Mouse (Mus musculus) heart, postnatal 0 days (tissue): ENCODE data around the gene Itgb3. TPM values are rescaled to one million over a fixed set of nuclear protein-coding genes. Genes with fewer than 3 reads are reported as not detected.

Experiments
- ATAC-seq: fragments of 200-750 bp; cut with Nextera tagmentation; 2 replicates; pipeline ENCODE4 v1.8.0; 2017; ENCODE audit warnings: low read depth, moderate number of reproducible peaks, moderate library complexity; ENCODE audit not compliant: insufficient read depth
- DNase-seq: peaks from one replicate; pipeline ENCODE4 v3.0.0-alpha.2; 2016; ENCODE audit warnings: low spot score
- H3K27ac ChIP-seq: fragments of 300-500 bp; sonication (generic); 2 replicates; pipeline ENCODE4 v1.5.1; 2014; ENCODE audit warnings: low read depth, mild to moderate bottlenecking
- H3K27me3 ChIP-seq: fragments of 300-500 bp; sonication (generic); 2 replicates; pipeline ENCODE4 v1.6.1; 2014; ENCODE audit warnings: low read length, mixed read lengths; ENCODE audit not compliant: control insufficient read depth, insufficient read depth
- H3K36me3 ChIP-seq: fragments of 300-500 bp; sonication (generic); replicated peaks from 2 replicates; pipeline ENCODE4 v1.6.1; 2014; ENCODE audit warnings: low read length, mixed read lengths; ENCODE audit not compliant: control insufficient read depth, insufficient read depth
- H3K4me1 ChIP-seq: fragments of 300-500 bp; sonication (generic); 2 replicates; pipeline ENCODE4 v1.6.1; 2014; ENCODE audit warnings: antibody characterized with exemption; ENCODE audit not compliant: control insufficient read depth, insufficient read depth
- H3K4me2 ChIP-seq: fragments of 300-500 bp; sonication (generic); 2 replicates; pipeline ENCODE4 v1.6.1; 2014; ENCODE audit warnings: low read depth, mild to moderate bottlenecking, low read length, moderate library complexity
- H3K4me3 ChIP-seq: fragments of 300-500 bp; sonication (generic); 2 replicates; pipeline ENCODE4 v1.5.1; 2014; ENCODE audit warnings: low read depth, low read length
- H3K9ac ChIP-seq: fragments of 300-500 bp; sonication (generic); replicated peaks from 2 replicates; pipeline ENCODE4 v1.6.1; 2014; ENCODE audit warnings: low read depth, low read length, mixed read lengths
- H3K9me3 ChIP-seq: fragments of 300-500 bp; sonication (generic); replicated peaks from 2 replicates; pipeline ENCODE4 v1.6.1; 2016; ENCODE audit warnings: low read length; ENCODE audit not compliant: control insufficient read depth
- CTCF ChIP-seq: IDR thresholded peaks from 2 replicates; pipeline ENCODE4 v1.5.1; 2016; ENCODE audit warnings: antibody characterized with exemption, control low read depth, low read depth
- EP300 ChIP-seq: IDR thresholded peaks from 2 replicates; pipeline ENCODE4 v1.6.1; 2016; ENCODE audit warnings: antibody characterized with exemption, low read depth
- WGBS: fragments of 180-500 bp; shearing (Covaris S2); extraction: QIAGEN DNeasy Blood & Tissue Kit; methylation state at CpG from one replicate; pipeline ENCODE4 v1.1.7; 2014; 5-methylcytosine and 5-hydroxymethylcytosine counted together
- polyA plus RNA-seq: library from polyadenylated mRNA; unstranded; fragments of >200 nt; fragmentation: Nextera tagmentation; extraction: Ambion mirVana; gene quantifications from 2 replicates; pipeline ENCODE4 v1.2.1, GENCODE M21; 2015
- total RNA-seq: library from RNA; depleted of rRNA; stranded (reverse); fragments of >200 nt; gene quantifications from 2 replicates; pipeline ENCODE4 v1.2.3, GENCODE M21; 2014; ENCODE audit warnings: low replicate concordance

The Itgb3 gene
- total and polyA plus RNA-seq, 2 experiments from 2014 or later = 1.6 to 16.4 TPM

GRCm38 (mm10) chr11:104572091-104572490, 35.7 kb upstream of the Itgb3 start:
- H3K27me3 ChIP-seq = no peaks in the 10 kb centered on the region
- ATAC-seq = no peak
- no peak for TF ChIP-seq EP300
- no peak for TF ChIP-seq CTCF
- peaks cover 14% of the 10 kb centered on the region for H3K4me1 ChIP-seq
- no peak for DNase-seq
- H3K27ac ChIP-seq = no peak overlapping the region
- H3K4me3 ChIP-seq = no peak overlapping the region
- H3K36me3 ChIP-seq = no peaks in the 10 kb centered on the region
- H3K9ac ChIP-seq = no peak overlapping the region
- 54% methylated on average over 7 of the region's 7 CpGs for WGBS
- no peak overlapping the region for H3K4me2 ChIP-seq
- no peaks in the 10 kb centered on the region; the same call in 1 of the 2 replicates for H3K9me3 ChIP-seq

- H3K4me3 ChIP-seq = no peak overlapping the region
- no peak overlapping the region for H3K27ac ChIP-seq
- no peaks in the 10 kb centered on the region for H3K27me3 ChIP-seq
- peaks cover 19% of the 10 kb centered on the region; the same call in 1 of the 2 replicates for H3K4me1 ChIP-seq
- no peak for ATAC-seq
- no peak for DNase-seq
- H3K9ac ChIP-seq = no peak overlapping the region
- WGBS = 46% methylated on average over 2 of the region's 2 CpGs
- no peaks in the 10 kb centered on the region for H3K36me3 ChIP-seq
- H3K9me3 ChIP-seq = no peaks in the 10 kb centered on the region; the same call in 1 of the 2 replicates
- H3K4me2 ChIP-seq = no peak overlapping the region
- no peak for TF ChIP-seq CTCF
- no peak for TF ChIP-seq EP300
Observed at GRCm38 (mm10) chr11:104572566-104572965, 35.2 kb upstream of the Itgb3 start.

- peak overlapping the region; percentile 40; the same call in 1 of the 2 replicates for H3K4me2 ChIP-seq
- H3K4me1 ChIP-seq = peaks cover 35% of the 10 kb centered on the region
- no peaks in the 10 kb centered on the region for H3K27me3 ChIP-seq
- H3K4me3 ChIP-seq = peak overlapping the region; percentile 27
- DNase-seq (no peak), ATAC-seq (peak; percentile 33)
- peak overlapping the region; percentile 31 for H3K9ac ChIP-seq
- WGBS = 25% methylated on average over 10 of the region's 10 CpGs
- peak overlapping the region; percentile 77 for H3K27ac ChIP-seq
- TF ChIP-seq EP300 (no peak), CTCF (no peak)
- no peaks in the 10 kb centered on the region; the same call in 1 of the 2 replicates for H3K36me3 ChIP-seq
- H3K9me3 ChIP-seq = no peaks in the 10 kb centered on the region
Observed at GRCm38 (mm10) chr11:104576772-104577612, 30.8 kb upstream of the Itgb3 start.

DNA sequence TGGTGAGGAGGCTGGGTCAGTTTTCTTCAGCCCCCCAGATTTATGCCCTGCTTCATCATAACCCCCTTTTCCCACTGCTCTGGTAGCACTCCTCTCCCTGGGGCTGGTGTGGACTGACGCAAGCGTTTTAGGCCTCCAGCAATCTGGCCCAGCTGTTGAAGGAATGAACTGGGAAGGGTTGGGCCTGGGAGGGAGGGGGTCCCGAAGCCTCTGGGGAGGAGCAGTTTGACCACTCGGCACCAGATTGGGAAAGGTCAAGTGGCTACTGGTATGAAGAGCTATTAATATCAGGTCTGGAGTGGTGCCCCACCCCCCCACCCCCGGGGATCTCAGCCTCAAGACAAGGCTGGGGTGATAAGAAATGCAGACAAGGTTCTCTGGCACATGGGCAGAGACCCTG, 29.7 kb upstream of the Itgb3 start:
- Histone ChIP-seq H3K4me2 (peak overlapping the region; percentile 40), H3K9ac (peak overlapping the region; percentile 31)

DNA sequence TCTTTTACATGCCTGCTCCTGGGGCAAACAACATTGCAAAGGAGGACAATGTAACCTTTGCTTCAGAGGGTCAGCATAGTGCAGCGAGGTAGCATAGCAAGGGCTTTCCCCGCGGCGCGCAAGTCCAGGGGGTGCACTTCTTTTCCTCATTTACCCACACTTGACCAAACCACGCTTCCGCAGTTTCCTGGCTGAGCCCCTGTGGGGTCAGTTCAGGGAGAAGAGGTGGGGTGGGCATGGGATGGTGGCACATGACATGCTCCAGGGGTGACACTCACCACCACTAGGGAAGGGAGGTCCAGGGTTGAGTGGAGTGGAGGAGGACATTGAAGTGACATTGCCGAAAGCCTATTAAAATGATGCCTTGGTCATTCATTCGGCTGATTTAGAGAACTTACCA, 28.7 kb upstream of the Itgb3 start:
- TF ChIP-seq CTCF = no peak
- TF ChIP-seq EP300 = no peak
- Histone ChIP-seq H3K27me3 (no peaks in the 10 kb centered on the region), H3K4me3 (peak overlapping the region; percentile 27), H3K27ac (peak overlapping the region; percentile 77; the same call in 1 of the 2 replicates), H3K4me2 (peak overlapping the region; percentile 40), H3K9ac (no peak overlapping the region), H3K36me3 (no peaks in the 10 kb centered on the region; the same call in 1 of the 2 replicates), H3K4me1 (peaks cover 31% of the 10 kb centered on the region), H3K9me3 (no peaks in the 10 kb centered on the region)
- WGBS = 39% methylated on average over 9 of the region's 9 CpGs
- ATAC-seq (no peak), DNase-seq (no peak)

More for the DNA sequence above, 29.7 kb upstream of the Itgb3 start:
- Histone ChIP-seq H3K4me3 (peak overlapping the region; percentile 27), H3K27ac (peak overlapping the region; percentile 77), H3K36me3 (no peaks in the 10 kb centered on the region; the same call in 1 of the 2 replicates), H3K9me3 (no peaks in the 10 kb centered on the region), H3K27me3 (no peaks in the 10 kb centered on the region), H3K4me1 (peaks cover 31% of the 10 kb centered on the region)
- TF ChIP-seq EP300 = no peak
- no peak for TF ChIP-seq CTCF
- WGBS = 16% methylated on average over 5 of the region's 5 CpGs
- peak; percentile 50 for ATAC-seq
- DNase-seq = peak; percentile 57
